Mouse (Mus musculus) regulatory T cell (primary cell): ENCODE measurements around the gene Ralgds.

Experiments
- in situ Hi-C: fragments of 300-600 bp; cut with MboI, MseI; formaldehyde crosslinking; loops from one replicate; pipeline ENCODE4 v1.15.1; 2025; ENCODE audit warnings: high pct_unique_total_duplicates

The Ralgds gene

GRCm38 (mm10) chr2:28563303-28563702, 50.4 kb downstream of the Ralgds start, which contains the start of gene Cel:
Gene Cel (minus strand): TSS chr2:28563403.
- in situ Hi-C loops = no loop called here

- in situ Hi-C loops = no loop called here
Measured at GRCm38 (mm10) chr2:28563830-28564229, 50.9 kb downstream of the Ralgds start.

GRCm38 (mm10) chr2:28564380-28564779, 51.5 kb downstream of the Ralgds start:
- in situ Hi-C loops = no loop called here

DNA sequence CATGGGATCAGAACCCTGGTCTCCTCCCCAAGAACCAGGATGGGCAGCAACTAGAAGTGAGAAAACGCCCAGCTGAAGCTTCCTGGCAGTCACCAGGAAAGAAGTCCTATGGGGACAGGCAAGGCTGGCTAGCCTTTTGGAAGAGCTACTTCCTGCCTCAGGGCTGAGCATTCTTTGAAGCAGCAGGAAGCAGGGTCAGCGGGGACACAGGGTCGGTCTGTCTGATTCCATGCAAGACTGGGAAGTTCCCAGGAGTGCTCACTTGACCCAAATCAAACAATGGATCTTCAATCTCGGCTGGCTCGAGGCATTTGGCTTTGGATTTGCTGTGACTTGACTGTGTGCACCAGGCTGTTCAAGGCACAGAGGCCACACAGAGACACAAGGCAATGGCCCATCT, 53.6 kb downstream of the Ralgds start:
- in situ Hi-C loops = no loop called here

GRCm38 (mm10) chr2:28569903-28570302, 57.0 kb downstream of the Ralgds start:
- in situ Hi-C loops = no loop called here

- in situ Hi-C loops = no loop called here
Measured at GRCm38 (mm10) chr2:28575341-28575740, 62.4 kb downstream of the Ralgds start.

DNA sequence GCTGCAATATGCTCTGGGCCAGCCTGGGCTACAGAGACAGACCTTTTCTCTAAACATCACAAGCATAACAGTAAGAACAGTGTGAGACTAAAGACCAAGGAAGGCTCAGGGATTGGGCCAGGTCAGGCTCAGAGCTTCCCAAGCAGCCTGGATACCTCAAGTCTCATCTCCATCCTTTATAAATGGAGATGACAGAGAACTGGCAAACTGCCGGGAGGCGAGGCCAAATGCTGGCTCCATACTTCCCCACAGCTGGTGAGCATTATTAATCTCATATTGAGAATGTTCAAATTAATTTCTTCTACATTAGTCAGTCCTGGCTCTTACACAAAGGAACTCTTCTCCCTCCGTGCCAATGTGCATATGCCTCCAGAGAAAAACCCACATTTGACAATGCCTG, 63.9 kb downstream of the Ralgds start:
- in situ Hi-C loops = no loop called here

DNA sequence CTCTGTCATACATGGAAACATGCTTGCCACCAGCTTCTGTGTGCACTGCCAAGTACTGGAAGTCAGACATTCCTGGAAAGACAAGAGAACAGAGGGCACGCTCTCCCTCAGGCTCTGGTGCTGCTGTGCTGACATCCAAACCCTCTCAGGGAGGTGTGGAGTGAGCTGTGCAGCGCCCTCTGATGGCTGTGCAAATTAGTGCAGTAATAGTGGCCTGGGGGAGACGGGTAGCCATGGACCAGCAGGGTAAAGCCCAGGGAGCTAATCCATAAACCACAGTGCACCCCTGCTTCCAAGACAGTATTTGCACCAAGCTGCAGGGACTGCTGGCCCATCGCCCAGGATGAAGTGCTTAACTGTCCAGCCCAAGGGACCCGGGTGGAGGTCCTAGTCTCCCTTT, 65.1 kb downstream of the Ralgds start:
- in situ Hi-C loops = no loop called here

DNA sequence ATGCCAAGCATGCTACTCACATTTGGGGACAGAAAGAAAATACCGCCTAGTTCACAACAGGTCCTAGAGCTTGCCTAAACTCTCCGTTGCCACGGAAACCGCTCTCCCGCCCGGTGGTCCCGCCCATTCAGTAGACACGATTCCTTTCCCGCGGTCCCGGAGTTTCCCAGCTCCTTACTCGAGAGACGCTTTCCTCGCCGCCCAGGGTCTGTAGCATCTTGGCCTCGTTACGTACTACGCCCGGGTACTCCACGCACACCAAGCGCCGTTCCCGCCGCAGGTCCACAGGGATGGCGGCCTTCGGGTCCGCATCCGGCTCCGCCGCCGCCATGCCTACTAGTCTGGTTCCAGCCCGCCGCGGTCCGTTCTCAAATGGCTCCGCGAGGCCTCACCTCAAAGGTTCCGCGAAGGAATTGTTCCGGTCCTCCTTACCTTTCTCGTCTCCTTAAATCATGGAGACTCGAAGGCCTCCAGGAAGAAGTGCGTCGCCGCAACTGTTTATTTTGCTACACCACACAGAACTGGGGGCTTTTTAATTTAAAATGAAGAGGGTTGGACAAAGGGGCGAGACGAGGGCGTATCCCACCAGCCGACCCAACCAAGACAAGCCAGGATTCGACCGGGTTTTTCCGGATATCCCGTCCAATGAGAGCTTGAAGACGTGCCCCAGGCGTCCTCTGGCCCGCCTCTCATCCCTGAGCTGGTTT, 69.9 kb downstream of the Ralgds start:
- in situ Hi-C loops = no loop called here

GRCm38 (mm10) chr2:28583651-28584050, 70.7 kb downstream of the Ralgds start, which contains the start of gene Gtf3c5:
Gene Gtf3c5 (minus strand): TSS chr2:28583751.
- in situ Hi-C loops = no loop called here

- in situ Hi-C loops = no loop called here
Measured at GRCm38 (mm10) chr2:28585043-28585571, 72.2 kb downstream of the Ralgds start.

GRCm38 (mm10) chr2:28585730-28586129, 72.8 kb downstream of the Ralgds start:
- in situ Hi-C loops = no loop called here

- in situ Hi-C loops = no loop called here
Measured at GRCm38 (mm10) chr2:28588574-28588973, 75.6 kb downstream of the Ralgds start.

GRCm38 (mm10) chr2:28591479-28591878, 78.6 kb downstream of the Ralgds start:
- in situ Hi-C loops = loop anchor here (10.0 kb wide), 1 partner anchor 453 kb away; no protein-coding TSS in a partner anchor

DNA sequence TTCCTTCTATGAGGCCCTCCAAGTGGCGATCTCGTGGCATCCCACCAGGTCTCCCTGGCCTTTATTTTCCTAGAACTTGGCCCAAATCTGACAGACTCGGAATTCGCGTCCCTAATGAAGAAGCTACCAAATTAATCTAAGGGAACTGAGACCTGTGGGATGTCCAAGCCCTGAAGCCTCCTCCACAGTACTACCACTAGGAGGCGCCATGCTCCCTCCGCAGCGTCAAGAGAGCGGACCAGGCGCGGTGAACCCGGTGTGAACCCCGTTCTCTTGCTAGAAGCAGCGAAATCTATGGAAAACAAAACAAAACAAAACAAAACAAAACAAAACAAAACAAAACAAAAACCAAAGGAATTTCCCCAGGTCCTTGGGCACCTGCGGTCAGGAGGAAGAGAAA, 79.9 kb downstream of the Ralgds start:
- in situ Hi-C loops = loop anchor here (10.0 kb wide), 1 partner anchor 452 kb away; no protein-coding TSS in a partner anchor

GRCm38 (mm10) chr2:28596021-28596420, 83.1 kb downstream of the Ralgds start:
- in situ Hi-C loops = loop anchor here (10.0 kb wide), 1 partner anchor 449 kb away; no protein-coding TSS in a partner anchor

- in situ Hi-C loops = loop anchor here (10.0 kb wide), 1 partner anchor 448 kb away; no protein-coding TSS in a partner anchor
Measured at GRCm38 (mm10) chr2:28596998-28597397, 84.1 kb downstream of the Ralgds start.

DNA sequence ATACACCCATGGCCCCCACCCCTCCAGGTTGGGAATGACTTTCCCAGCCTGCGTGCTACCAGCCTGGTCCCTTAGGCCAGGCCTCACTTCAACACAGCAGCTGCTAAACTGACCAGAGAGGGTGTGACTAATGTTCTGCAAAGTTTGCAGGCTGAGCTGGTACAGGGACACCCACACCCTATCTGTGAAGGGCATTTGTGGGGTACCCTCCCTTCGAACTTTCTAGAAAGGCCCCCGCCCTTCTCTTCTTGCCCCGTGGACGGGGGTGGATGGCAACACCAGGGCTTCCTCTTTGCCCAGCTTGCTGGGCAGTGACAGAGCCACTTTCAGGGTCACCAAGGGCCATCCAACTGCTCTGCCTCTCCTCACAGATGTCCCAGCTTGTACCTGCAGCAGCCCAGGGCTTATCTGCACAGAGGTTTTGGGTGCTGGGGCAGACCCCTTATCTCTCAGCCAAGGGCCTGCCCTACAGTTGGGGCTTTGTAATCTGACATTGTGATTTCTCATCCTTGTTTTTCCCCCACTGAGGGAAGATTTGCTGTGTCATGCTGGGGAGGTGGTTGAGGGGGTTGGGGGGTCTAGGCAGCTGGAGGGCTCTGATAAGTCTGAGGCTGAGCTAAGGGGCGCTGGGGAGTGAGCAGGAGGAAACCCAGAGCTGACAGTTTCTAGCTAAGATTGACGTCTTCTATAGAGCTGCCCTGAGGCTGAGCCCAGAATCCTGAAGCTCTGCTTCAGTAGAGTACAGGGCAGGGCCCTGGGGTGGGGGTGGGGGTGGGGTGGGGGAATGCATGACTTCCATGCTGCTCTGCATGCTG, 85.0 kb downstream of the Ralgds start:
- in situ Hi-C loops = loop anchor here (10.0 kb wide), 1 partner anchor 447 kb away; no protein-coding TSS in a partner anchor

DNA sequence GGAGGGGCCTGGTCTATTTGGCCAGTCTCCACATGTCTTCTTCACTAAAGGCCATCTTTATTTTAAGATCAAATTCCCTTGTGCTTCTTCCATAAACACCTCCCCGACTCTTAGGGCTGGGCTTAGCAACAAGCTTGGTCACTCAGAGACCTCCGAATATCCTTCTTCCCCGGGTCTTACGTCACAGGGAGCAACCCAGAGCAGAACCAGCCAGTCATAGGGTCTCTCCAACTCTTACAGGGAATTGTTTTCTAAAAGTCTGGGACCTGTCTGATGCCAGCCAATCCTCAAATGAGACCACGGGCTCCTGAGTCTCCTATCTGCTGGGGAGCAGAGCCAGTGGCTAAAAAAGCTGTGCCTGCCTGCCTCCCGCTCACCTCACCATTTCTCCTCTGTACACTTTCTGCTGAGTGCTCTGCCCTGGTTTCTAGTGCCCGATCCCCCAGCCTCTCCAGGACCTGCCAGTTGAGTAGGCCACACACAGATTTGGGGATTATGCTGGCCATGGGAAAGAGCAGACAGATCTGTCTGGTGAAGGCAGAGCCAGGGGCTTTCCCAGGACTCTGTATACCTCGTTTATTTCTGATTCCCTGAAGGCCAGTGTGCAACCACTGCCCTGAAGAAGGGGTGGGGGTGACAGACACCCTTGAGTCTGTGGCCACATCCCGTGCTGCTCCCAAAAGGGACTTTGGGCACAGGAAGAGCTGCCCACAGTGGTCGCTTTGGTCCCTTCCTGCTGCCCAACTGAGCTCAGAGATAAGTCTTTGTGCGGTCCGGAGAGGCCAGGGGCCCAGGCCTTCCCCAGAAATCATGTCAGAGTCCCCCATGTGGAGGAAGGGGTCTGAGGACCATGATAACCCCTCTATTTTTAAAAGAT, 86.0 kb downstream of the Ralgds start:
- in situ Hi-C loops = loop anchor here (10.0 kb wide), 1 partner anchor 446 kb away; no protein-coding TSS in a partner anchor

- in situ Hi-C loops = loop anchor here (10.0 kb wide), 1 partner anchor 445 kb away; no protein-coding TSS in a partner anchor
Measured at GRCm38 (mm10) chr2:28599569-28599900, 86.6 kb downstream of the Ralgds start.
